Mouse (Mus musculus) megakaryocyte, adult 5-6 weeks (primary cell): ENCODE results near the gene Mpg. TPM values are rescaled to one million over a fixed set of nuclear protein-coding genes. Genes with fewer than 3 reads are reported as not detected.
A peak's percentile ranks its signal among the peaks of the same experiment; 100 is the strongest.

Experiments
- ATAC-seq: 2 replicates; pipeline ENCODE4 v1.8.0; 2016; ENCODE audit warnings: mild to moderate bottlenecking, inconsistent platforms; ENCODE audit not compliant: poor library complexity, severe bottlenecking
- total RNA-seq, 2 experiments: library from RNA; stranded (forward) in 1 of 2; stranded (reverse) in 1 of 2; fragments of 153-499, 151-499 nt in 1 of 2; fragments of 221-1000, 200-1000 nt in 1 of 2; gene quantifications; 2 replicates each; pipeline versions ENCODE4 v1.2.3 to v1.2.4; 2015 to 2017

The Mpg gene
- total RNA-seq (2015) (9.8 and 12.1 TPM in 2 replicates), total RNA-seq (2017) (6.8 and 9.9 TPM in 2 replicates)

GRCm38 (mm10) chr11:32226124-32226871 lies at the start of gene Mpg:
TSS of gene Mpg (plus strand) at chr11:32226505.
- ATAC-seq, result peak; percentile 87

GRCm38 (mm10) chr11:32178506-32178905 lies 47.8 kb upstream of the Mpg start:
- ATAC-seq, result no peak

- no peak for ATAC-seq
These were observed 45.1 kb upstream of the Mpg start for GRCm38 (mm10) chr11:32181246-32181645.

- peak; percentile 60; the same call in 1 of the 2 replicates for ATAC-seq
These were observed 44.1 kb upstream of the Mpg start for GRCm38 (mm10) chr11:32181973-32182868.

GRCm38 (mm10) chr11:32184469-32184868 lies 41.8 kb upstream of the Mpg start:
- no peak for ATAC-seq

GRCm38 (mm10) chr11:32186031-32186430 lies 40.3 kb upstream of the Mpg start:
- no peak for ATAC-seq

GRCm38 (mm10) chr11:32187256-32187655 lies 39.0 kb upstream of the Mpg start:
- ATAC-seq, result no peak

- no peak for ATAC-seq
These were observed 37.4 kb upstream of the Mpg start for GRCm38 (mm10) chr11:32188881-32189280.

GRCm38 (mm10) chr11:32189434-32189833 lies 36.9 kb upstream of the Mpg start:
- ATAC-seq, result no peak

- no peak for ATAC-seq
These were observed 36.2 kb upstream of the Mpg start for GRCm38 (mm10) chr11:32190119-32190518.

- no peak for ATAC-seq
These were observed 35.6 kb upstream of the Mpg start for GRCm38 (mm10) chr11:32190603-32191110.

- ATAC-seq, result no peak
These were observed 33.1 kb upstream of the Mpg start for GRCm38 (mm10) chr11:32193156-32193555.

- ATAC-seq, result no peak
These were observed 32.2 kb upstream of the Mpg start for GRCm38 (mm10) chr11:32194086-32194485.

- ATAC-seq, result no peak
These were observed 31.7 kb upstream of the Mpg start for GRCm38 (mm10) chr11:32194626-32195025.

GRCm38 (mm10) chr11:32195867-32196540 lies 30.3 kb upstream of the Mpg start:
- peak; percentile 47; the same call in 1 of the 2 replicates for ATAC-seq

- no peak for ATAC-seq
These were observed 29.6 kb upstream of the Mpg start for GRCm38 (mm10) chr11:32196727-32197126.

- no peak for ATAC-seq
These were observed 28.5 kb upstream of the Mpg start for GRCm38 (mm10) chr11:32197766-32198165.

- no peak for ATAC-seq
These were observed 27.9 kb upstream of the Mpg start for GRCm38 (mm10) chr11:32198256-32198955.

GRCm38 (mm10) chr11:32199230-32199629 lies 27.1 kb upstream of the Mpg start:
- no peak for ATAC-seq

- no peak for ATAC-seq
These were observed 26.2 kb upstream of the Mpg start, which contains the start of gene Il9r for GRCm38 (mm10) chr11:32200075-32200601. TSS of gene Il9r (minus strand) at chr11:32200279.
